Mouse (Mus musculus) cerebellum, adult 11 months (tissue): ENCODE data around the gene Dcst2.

Source experiments
- DNase-seq: peaks from one replicate; pipeline ENCODE4 v3.0.0; 2022

Dcst2 gene

DNA sequence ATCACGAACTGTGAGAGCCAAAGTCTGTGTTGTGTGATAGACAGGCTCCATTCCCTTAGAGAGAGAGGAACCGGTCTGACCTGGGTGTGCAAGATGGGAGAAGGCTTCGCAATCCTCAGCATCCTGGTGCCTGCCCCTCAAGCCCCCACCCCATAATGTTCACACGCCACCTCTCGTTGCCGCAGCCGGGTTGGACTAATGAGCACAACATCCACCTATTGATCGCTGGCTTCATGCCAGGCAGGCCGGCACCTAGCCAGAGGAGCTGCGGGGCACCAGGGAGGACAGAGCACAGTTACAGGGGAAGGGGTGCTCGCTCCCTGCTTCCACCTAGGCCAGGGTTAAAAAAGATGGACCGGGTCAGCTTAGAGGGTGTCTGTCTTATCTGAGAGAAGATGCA, 29.3 kb upstream of the Dcst2 start:
- DNase-seq: no peak

DNA sequence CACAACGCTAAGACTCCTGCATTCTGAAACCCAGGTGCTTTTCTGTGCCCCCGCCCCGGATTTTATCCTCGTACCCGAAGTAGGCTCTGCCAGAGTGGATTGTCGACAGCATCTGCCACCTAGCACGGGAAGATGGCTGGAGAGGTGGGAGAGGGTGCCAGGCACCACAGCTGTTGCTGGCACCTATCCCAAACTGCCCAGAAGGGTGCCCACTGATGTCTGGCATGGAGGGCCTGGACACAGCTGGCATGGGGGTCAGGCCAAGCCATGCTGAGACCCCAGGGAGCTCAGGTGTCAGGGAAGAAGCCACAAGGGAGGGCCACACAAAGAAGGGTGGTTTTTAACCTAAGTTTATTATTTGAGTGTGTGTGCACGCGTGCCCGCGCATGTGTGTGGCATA, 28.7 kb upstream of the Dcst2 start:
- no peak for DNase-seq

DNA sequence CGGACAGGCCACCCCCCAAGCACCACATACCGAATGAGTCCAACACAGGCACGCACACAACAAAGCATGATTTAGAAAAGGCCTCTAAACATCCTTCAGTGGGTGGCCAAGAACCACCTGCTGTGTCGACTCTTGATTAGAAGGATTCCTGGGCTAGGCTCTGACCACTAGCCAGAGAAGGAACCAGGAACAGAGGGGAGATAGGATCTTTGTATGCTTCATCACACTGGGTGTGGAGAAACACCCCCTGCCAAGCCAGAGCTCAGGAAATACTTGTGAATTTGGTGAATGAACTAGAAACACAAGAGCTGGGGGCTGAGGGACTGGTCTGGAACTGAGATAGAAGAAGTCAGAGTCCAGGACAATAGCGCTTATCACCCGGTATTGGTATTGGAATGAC, 25.2 kb upstream of the Dcst2 start:
- no peak for DNase-seq

DNA sequence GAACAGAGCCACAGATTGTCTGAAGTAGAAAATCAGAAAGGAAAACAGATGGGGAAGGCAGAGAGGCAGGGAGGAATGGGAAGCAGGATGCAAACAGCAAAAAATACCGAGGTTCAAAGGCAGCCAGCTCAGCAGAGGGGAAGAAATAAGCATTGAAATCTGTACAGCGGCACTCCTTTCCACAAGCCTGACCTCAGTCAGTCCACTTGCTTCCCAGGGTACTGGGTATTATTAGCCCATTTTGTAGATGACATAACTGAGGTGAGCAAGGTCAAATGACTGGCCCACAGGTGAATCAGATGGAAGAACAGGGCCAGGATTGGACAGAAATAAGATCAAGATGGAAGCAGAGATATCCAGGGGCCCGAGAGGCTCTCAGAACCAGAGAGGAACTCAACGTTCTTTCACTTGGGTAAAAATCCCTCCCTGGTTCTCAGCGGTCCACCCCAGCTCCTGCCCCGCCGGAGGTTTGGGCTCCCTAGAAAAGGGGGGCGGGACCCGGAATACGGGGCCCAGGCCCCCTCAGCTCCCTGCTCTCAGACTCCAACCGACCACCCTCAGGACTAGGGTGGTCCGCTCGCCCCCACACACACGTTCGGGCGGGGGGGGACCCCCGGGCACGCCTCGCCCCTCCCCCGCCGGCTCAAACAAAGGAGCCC, 24.6 kb upstream of the Dcst2 start:
- DNase-seq: no peak

DNA sequence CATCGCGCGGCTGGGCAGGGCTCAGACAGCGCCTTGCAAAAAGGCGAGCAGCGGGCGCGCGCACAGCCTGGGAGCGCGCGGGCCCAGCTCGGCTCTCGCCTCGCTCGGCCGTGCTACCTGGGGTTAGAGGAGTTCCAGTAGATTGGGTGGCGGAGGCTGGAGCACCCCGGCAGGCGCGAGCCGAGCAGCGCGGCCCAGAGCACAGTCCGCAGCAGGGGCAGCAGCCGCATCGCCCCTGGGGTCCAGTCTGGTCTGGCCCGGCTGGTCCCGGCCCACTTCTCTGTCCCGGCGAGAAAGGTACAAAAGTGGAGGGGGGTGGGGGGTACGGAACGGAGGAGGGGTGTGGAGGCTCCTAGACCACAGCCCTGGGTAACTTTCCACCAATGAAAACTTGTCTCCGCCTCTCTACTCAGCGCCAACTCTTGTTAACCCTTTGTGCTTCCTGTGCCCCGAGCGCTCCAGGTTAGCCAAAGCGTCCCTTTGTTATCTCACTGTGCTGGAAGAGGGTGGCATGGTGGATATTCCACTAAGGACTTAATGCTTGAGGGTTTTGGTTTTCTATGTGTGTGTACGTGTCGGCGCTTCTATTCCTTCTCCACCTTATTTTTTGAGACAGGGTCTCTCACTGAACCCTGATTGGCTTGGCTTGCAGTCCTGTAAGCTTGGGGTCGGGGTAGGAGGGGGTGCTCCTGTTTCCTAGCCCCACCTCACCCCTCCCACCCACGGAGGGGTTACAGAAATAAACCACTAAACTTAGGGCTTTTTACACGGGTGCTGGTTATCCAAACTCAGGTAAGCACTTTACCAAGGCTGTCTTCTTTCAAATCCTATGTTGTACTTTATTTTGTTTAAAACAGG, 23.8 kb upstream of the Dcst2 start, which contains the start of gene Efna4:
TSS of gene Efna4 (minus strand) at position 308 of the 858 bp plus-strand sequence.
- DNase-seq: no peak

DNA sequence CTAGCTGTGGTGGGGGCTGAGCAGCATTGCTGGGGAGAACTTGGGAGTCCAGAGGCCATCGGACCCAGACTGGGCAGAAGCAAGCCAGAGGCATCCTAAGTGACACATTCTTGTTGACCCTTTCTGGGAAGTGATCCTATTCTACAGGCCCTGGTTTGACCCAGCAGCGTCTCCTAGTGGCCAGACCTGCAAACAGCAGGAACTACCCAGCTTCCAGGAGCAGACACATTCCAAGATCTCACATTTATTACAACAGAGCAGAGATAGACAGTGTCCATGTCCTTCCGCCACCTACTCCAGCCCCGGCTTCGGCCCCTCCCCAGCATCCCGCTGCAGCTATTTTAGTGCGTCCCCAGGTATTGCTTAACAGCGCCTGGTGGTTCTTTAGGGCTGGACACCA, 22.4 kb upstream of the Dcst2 start:
- DNase-seq: no peak

DNA sequence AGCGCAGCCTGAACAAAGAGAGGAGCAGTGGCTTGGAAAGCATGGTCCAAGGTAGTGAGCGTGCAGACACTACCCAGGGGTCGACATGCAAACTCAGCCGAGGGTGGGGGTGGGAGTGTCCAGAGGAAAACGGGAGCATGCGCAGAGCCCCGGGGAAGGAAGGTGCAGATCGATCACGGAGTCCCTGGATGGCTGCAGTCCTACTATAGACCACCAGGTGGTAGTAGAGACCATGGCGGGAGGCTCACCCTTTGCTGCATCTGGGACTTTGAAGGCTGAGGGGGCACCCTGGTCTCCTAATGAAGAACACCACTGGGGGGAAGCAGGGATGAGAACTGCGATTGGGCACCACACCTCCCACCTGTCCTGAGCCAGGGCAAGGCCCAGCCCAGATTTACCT, 21.3 kb upstream of the Dcst2 start:
- peak; percentile 72 for DNase-seq

DNA sequence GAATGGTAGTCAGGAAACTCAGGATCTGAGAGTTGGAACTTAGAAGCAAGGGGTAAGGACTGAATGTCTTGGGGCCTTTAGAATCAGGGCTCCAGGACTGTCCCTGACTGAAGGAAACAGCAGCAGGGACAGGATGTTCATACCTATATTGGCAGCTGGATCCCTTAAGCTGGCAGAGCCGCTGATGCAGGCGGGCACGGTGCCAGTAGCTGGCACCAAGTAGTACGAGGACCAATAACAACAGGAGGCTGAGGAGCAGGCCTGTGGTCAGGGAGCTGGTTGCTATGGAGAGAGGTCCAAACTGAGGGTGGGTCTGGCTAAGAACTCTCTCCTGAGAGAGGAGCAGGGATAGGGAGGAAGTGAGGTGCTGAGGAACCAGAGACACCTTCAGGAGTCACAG, 20.0 kb upstream of the Dcst2 start:
- DNase-seq: no peak

DNA sequence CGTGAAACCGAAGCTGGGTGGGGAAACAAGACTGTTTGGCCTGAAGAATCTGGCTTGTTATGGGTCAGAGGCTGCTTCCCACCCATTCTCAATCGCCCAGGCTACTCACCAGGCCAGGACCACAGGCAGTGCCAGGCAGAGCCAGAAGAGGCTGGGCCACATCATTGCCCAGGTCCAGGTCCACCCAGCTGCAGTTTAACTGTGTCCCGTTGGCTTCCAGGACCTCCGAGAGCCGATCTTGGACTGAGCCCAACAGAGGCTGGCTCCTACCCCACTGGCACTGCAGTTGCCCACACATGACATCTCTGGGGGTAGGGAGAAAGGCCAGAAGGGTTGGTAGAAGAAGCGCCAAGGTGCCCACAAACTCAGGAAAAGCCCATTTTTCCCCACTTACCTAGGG, 18.5 kb upstream of the Dcst2 start:
- DNase-seq: no peak

DNA sequence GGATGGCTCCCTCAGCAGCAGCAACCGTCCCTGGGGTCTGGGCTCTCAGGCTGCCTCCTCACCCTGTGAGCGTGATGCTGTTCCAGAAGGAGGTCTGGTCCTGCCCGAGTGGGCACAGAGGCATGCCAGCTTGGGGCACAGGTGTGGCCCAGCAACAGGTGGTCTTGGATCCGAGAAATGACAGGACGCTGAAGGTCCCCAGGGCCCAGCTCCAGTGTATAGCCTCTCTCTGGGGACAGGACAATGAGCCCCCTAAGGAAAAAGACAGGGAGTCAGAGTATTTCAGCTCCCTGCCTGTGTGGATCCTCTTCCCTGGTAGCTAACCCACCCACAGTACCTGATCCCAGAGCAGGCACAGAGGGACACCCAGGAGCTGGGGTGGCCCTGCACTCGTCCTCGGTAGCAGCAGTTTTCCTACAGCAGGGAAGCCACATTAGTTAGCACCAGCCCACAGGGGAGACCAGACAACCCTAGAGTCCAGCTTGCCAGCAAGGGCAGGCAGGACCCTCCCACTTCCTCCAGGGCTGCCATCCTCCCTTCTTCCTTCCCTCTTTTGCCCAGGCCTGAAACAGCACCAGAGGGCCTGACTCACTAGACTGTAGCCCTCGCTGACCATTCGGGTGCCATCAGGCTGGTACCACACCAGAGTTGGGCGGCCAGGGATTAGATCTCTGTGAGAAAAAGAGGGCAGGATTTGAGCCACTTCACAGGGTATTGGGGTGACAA, 14.8 kb upstream of the Dcst2 start:
- DNase-seq: no peak

DNA sequence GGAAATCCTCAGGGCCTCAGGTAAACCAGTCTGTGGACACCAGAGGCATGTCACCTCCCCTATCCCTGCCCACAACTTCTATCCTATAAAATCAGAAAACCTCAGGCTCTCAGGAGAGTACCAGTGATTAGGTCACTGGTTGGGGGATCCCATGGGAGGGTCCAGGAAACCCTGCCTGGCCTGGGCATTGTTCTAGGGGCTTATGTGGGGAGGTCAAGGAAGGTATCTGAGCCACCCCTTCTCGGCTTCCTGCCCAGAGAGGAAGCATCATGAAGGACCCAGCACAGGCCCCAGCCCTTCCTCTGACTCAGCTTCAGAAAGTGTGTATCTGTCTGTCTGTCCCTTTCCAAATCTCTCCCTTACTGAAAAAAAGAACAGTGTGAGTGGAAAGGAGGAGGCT, 13.9 kb upstream of the Dcst2 start:
- DNase-seq: no peak

DNA sequence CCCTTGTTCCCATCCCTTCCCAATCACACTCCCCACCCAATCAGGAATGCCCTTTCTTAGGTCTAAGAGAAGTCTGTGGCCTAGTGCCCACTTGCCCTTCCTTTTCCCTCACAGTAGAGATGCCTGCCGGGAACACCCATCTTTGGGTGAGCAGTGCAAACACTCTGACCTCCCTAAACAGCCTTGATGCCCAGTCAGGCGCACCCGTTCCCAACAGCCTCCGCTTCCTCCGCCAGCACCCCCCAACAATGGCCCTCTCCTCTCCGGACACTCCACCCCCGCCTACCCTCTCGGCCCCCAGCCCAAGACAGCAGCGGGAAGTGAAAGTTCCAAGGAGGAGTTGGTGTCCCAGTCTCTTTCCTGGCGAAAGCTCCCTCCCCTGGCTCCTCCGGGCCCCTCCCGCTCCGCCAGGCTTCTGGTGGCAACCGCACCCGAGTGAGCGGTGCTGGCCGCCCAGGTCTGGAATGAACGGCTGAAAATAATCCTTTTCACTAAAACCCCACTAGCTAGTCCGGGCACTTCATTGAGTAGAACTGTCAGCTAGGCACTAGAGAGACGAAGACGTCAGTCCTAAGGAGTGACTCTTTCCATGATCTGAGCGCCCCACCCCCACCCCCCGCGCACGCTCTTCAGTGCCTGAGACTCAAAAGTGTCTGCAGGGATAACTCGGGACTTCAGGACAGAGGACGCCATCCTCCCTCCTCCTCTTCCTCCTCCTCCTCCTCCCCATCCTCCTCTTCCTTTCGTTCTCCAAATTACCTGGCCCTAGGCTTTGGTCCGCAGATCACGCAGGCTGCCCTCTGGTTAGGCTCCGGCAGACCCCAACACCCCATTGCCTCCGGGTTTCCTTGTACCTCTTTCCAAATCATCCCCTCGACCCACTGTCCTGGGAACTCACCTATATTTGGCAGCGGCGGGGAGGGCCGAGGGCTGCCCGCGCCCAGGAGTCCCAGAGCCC, 12.6 kb upstream of the Dcst2 start:
- peak; percentile 35 for DNase-seq

DNA sequence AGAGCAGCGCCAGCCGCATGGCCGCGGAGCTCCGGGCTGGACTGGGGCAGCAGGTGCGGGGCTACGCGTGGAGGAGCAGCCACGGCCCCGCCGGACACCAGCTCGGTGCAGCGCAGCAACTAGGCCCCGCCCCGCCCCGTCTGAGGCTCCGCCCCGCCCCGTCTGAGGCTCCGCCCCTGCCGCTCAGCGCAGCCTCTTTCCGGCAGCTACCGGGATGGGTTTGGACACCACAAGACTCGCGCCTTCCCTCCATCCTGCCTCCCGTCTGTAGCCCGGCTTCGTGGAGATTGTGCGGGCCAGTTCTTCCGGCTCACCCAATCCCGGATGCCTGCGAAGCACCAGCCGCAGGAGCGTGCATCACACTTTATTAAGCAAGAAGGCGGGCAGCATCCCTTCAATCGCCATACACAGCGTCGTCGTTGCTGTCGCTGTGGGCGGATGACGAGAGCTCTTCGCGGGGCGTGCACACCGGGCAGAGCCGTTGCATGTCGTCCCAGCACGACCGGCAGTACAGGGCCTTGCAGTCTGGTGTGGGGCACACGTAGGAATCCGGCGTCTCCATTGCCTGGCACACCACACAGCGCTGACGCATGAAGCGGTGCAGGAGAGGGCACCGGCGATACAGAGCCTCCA, 11.8 kb upstream of the Dcst2 start, which contains the start of gene Adam15:
TSS of gene Adam15 (minus strand) at position 128 of the 633 bp plus-strand sequence.
- DNase-seq: peak; percentile 93

DNA sequence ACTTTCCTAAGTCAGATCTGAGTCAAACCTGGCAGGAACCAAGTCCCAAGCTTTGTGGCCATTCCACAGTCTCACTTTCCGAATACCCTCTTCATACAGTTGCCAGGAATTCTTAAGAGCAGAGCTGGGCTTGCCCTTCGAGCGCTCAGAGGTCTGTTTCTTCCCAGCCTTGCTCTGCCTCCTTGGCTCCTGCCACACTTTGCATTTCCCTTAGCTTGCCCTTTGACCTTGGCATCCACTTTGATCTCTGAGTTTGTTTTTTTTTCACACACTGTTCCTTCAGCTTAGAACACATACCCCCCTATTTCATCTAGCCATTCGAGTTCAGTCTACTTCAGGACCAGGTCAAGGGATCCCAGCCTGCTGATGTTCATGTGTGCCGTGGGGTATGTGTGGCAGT, 10.5 kb upstream of the Dcst2 start:
- DNase-seq: no peak

DNA sequence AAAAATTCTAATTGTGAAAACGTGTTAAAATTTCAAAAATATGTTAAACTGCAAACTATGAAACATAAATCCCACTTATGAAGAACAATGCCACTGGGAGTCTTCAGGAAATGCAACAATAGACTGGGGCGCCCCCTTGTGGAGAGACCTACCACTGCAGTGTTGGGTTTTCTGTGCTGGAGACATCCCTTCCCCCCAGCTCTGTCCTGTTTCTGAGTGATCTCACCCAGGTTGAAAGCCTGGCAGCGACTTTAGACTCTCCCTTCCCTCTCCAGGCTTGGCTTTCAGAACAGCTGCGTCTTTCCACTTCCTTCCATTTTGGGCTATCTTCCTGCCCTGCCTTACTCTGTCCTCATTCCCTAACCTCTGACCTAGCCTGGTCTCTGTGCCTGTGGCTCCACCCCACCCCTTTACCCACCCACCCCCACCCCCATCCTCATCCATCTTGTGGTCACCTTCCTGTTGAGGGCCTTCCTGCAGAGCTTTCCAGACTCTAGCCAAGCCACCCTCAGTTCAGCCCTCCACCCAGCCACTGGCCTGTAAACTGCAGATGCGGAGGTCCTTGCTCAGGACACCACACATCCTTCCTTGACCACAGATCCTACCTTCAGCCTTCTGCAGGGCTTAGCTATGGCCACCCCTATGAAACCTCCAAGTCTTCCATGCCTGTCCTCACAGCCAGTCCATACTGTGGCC, 6.8 kb upstream of the Dcst2 start:
- DNase-seq: peak; percentile 82

DNA sequence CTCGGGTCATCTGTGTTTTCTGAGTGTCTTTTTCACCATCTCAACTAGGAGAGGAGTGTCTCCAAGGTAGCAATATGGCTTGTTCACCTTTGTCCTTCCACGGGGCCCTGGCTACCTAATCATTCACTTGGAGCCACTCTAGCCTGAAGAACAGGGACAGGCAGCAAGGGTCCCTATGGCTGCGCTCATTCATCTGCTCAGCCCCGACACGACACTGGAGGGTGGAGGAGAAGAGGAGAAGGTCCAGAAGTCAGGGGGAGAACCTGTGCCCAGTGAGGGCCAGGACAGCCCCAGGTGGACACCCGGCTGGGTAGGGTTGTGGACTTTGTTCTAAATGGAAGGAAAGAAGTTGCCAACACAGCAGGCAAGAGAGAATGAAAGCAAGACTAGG, 6.3 kb upstream of the Dcst2 start:
- DNase-seq: no peak

DNA sequence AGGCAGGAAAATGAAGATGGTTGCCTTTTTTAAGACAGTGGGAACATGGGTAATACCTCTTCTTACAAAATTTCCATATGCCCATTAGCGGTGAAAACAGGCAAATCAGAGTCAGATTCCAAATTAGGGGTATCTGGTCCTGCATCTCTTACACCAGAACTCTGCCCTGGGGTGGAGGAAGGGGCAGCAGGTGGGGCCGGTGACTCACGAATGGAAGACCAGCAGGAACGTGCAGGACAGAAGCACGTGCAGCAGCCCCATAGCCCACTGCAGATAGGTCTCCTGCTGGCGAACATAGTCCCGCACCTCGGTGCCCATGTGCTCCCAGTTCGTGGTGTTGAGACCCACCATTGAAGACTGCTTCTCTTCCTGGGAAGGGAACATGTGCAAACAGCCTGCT, 5.7 kb upstream of the Dcst2 start:
- DNase-seq: no peak

DNA sequence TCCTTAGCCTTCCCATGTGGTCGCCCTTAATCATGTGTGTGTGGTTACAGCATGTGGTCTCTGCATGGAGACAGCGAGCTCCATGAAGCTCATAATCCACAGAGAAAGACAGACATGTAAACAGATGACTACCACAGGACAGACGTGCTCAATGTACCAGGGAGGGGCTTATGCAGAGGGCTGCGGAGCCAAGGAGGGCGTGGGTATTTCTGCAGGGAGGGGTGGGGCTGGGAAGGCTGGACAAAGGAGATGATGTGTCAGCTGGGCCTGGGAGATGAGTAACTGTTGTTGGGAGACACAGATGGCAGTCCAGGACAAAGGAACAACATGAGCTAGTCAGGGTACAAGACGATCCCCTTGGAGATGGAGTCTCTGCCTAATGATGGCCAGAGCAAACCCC, 2.1 kb upstream of the Dcst2 start:
- no peak for DNase-seq

DNA sequence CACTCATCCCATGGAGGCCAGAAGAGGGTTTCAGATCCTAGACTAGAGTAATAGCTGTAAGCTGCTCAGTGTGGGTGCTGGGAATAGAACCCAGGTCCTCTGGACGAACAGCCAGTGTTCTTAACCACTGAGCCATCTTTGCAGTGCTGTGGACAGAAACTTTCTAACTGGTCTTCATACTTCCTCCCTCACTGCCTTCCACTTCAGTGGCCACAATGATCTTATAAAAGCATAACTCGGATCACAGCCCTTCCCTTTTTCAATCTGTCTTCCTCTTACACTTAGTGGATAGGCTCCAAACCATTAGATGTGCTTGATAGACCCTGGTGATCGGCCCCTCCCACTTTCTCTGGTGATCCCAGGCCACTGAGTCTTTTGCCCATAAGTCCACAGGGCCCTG, 1.5 kb upstream of the Dcst2 start:
- no peak for DNase-seq

DNA sequence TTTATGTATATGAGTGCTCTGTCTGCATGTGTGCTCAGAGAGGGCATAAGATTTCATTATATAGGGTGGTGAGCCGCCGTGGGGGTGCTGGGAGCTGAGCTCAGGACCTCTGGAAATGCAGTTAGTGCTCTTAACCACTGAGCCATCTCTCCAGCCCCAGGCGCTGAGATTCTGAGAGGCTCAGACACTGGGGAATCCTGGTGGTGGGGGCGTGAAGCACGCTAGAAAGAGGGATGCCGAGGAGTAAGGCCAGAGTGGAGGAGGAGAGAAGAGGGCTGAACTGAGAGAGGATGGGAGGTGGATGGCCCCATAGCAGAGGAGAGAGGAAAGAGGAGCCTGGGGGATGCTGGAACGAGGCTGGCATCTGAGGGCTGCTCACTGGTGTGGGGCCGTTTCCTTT, 2.9 kb downstream of the Dcst2 start:
- no peak for DNase-seq

DNA sequence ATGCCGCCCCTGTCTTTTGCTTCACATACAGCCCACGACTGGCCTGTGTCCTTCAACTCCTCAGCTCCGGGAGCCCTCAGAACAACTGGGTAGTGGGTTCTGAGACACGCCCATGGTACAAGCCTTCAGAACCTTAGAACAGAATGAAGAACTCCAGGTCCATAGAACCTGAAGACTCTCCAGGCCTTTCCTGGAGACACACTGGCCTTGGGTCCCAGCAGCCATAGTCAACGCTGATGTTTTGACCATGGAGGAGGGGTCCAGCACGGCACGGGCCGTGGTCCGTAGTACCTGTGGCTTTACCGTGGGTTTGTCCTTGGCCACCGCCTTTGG, 3.3 kb downstream of the Dcst2 start, which contains the start of gene Dcst1:
TSS of gene Dcst1 (minus strand) at position 101 of the 333 bp plus-strand sequence.
- DNase-seq: no peak
